Mouse (Mus musculus) mesoderm, embryonic 11.5 days (tissue): ENCODE results near the gene Tle4.
A peak's percentile ranks its signal among the peaks of the same experiment; 100 is the strongest.

Experiments
- DNase-seq: peaks from one replicate; pipeline ENCODE4 v3.0.0-alpha.2; 2012; ENCODE audit warnings: low read depth, low spot score

Tle4 gene

DNA sequence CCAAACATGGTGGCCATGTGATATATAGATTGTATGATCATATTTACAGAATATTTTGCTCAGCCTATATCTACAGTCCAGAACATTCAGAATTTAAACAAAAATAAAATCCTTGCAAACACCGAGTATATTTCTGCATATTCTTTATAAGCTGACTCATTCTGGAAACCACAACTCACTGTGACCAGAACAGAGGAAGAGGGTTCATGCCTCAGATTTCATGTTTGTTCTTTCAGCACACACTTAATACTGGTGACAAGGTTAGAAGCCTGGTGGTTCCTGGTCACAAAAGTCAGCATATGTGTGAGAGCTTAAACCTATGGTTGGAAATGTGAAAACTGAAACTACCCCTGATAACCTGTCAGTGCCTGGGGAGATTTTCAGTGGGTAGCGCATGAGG, 129.1 kb downstream of the Tle4 start:
- DNase-seq, result no peak

DNA sequence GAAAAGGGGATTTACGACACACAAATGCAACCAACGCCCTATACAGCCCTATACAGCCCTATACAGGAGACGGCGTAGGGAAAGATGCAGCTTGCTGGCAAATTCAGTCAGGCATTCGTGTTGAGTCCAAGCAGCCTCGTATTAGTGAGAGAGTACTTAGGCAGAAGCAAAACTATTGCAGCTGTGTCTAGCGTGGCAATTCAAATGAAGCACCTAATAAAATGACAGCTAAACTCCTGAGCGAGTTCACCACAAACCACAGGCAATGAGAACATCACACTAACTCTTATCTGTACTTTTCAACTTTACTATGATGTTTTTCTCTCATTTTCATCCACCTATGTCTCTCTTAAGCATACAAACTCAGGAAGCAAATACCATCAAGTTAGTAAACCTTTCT, 131.8 kb downstream of the Tle4 start:
- DNase-seq, result no peak

DNA sequence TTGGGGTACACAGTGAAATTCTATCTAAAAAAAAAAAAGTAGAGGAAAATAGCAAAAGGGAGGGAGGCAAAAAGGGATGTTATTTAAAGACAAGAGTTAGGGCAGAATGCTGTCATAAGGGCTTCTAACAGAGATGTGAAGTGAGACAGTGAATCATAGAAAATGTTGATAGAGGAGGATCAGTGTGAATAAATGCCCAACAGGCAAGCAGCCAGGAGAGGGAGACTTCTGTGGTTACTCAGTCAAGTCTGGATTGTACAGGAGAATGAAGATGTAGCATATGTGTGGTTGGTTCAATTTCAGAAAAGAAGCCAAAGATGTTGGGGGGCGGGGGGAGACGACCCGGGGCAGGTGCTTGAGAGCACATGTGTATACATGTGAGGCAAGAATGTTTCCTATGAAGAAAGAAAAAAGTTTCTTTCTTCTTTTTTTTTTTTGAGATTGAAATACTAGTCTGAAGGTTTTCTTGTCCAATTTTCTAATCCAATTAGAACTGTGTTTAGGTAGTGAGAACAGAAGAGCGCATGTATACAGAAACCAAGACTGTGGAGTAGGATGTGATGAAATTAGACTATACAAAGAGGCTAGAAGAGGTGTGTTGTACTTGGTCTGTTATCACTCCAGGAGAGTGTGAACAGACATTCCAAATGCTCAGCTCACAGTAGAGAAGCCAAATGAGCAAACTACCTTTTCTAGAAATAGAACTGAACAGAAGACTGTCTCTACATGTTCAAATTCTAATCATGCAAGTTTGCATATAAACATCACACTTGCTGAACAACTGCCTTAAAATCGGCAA, 134.4 kb downstream of the Tle4 start:
- DNase-seq, result no peak

DNA sequence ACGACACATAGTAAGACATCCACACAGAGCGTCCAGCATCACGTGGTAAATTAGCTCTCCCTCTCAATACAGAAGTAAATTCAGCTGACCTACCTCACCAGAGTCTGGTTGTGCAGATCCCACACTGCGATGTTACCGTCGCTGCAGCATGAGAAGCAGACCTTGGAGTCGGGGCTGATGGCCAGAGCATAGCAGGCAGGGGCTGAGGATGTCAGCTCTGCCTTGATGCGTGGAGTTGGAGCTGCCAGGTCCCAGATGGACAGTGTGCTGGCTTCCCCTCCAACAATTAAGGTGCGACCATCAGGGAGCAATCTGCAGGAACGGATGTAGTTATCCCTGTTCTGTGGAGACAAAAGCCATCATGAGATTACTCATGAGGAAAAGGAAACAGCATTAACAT, 144.4 kb downstream of the Tle4 start:
- no peak for DNase-seq

DNA sequence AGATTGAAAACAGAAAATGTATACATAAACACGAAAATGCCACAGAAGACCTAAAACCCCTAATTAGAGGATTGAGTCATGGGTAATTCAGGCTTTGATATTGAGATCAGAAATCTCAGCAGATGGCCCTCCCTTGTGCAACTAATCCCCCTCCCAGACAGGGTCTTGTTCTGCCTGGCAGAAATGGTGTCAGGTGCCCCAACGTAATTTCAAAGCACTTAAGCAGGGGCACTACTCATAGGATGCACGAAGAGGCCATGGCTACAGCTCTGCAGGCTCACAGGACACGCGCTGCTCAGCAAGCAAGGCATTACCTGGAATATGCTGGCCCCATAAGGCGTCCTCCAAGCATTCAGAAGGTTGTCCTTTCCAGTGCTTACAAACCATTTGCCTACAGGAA, 146.5 kb downstream of the Tle4 start:
- no peak for DNase-seq

DNA sequence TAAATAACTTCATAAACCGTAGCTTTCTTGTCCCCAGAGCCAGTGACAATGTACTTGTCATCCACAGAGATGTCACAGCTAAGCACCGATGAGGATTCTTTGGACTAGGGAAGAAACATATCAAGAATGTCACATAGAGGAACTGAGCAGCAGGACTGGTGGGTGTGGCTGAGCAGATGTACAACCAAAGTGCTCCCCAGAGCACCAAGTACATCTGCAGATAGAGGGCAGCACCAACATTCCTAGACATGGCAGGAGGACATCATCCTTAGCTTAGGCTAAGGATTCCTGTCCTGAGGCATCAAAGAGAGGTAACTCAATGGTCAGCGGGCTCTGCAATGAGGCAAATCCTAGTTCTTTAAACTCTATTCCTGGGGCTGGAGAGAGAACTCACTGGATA, 148.1 kb downstream of the Tle4 start:
- DNase-seq, result no peak

DNA sequence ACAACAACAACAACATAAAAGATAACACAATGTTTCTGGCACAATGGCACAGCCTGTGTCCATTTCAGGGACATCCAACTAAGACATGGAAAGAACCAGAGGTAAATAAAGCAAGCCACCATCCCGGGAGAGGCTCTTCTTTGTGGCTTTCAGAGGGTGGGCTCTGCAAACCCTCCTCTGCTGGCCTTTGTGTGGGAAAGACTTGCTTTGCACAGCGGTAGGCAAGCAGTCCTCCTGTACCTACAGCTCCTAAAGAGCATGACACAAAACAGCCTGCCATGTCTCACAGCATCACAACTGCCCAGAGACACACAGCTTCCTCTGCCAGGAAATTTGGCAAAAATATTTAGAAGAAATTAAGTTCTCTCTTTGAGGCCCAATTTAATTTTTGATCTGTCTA, 149.3 kb downstream of the Tle4 start:
- DNase-seq, result no peak

DNA sequence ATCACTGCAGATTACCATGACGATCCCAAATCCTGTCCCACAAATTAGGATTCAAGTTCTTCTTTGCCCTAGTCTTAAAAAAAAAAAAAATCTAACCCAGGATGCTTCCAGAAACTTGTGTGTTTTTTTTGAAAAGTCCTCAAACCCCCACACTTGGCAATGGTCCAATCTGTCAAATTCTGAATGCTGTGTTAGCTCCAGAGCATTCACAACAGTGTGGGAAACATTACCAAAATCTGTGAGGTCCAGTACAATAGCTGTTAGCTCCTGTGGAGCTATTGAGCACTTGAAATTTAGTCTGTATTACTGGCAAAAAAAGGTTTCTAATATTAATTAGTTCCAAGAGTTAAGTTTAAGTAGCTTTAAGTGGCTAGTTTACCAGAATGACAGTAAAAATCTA, 150.4 kb downstream of the Tle4 start:
- no peak for DNase-seq

DNA sequence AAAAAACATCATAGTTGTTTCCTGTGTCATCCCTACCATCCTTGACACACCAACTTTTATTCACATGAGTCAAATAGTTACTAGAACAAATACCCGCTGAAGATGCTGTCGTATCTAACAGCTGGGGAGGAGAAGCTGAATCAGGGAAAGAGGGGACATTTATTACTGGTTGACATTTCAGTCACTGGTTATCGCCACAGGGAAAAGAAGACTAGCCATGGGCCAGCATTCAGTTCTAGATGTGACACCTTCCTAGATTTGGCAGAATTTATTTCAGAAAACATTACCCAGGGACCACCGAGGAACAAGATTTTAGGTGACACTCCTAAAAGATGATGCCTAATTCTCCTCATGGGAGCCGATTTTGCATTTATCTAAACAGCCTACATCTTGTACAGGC, 156.0 kb downstream of the Tle4 start:
- DNase-seq, result no peak

DNA sequence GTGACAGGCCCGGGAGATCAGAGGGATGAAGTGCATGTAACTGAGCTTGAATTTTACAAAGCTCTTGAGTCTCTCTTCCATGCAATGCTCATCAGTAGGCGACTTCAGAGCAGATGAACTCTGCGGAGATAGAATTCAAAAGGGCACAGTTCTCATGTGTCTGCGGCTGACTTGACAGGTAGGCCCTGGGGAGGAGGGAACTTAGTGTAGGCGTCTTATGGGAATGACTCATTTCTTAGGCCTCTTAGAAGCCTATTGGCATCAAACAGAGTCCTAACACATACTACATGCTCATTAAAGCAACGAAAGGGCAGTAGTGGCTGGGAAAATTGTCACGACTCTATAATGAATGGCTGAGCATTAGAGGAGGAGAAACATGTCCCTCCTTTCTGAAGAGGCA, 160.6 kb downstream of the Tle4 start:
- DNase-seq, result no peak

DNA sequence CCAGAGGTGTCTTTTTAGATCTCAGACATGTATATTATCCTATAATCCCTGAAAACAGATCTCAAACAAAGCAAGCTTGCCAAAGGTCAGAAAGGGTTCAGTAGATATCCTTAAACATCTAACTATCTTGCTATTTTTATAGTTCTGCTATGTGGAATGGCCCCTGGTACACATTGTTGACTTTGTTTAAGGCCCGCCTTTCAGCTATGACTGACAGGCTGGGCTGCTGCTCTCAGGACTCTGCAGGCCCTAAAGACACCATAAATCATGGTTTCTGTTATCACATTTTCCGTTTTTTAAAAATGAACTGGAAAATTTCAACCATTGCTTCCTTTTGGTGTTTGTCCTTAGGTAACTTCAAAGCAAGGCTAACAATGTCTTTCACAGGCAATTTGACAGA, 161.3 kb downstream of the Tle4 start:
- peak; percentile 20 for DNase-seq

DNA sequence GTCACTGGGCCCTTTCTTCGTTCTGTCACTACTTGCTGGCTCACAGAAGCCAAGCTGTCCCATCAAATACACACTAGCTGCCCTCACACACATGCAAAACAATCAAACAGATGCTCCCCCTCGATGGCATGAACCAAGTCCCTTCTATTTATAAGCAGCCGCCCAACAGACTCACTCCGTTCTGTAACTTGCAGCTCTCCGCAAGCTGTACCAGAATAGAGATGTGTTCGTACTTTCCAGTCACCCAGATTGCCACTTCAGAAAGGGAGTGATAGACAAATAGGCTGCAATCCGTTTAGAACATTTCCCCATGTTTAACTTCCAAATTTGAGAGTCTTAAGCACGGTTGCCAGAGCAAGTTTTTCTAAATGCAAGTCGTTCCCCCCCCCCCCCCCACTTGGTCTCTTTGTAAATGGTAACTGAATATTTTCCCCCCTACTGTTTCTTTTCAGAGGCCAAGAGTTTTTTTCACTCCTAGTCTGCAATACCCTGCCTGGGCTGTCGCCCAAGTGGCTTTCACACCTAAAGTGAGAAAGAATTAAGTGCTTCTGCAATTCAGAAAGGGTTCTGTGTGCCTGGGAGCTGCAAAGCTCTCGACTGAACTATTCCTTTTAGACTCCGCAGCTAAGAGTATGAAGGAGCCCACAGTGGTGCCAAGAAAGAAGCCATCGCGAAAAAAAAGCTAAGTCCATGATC, 162.0 kb downstream of the Tle4 start:
- DNase-seq, result no peak

DNA sequence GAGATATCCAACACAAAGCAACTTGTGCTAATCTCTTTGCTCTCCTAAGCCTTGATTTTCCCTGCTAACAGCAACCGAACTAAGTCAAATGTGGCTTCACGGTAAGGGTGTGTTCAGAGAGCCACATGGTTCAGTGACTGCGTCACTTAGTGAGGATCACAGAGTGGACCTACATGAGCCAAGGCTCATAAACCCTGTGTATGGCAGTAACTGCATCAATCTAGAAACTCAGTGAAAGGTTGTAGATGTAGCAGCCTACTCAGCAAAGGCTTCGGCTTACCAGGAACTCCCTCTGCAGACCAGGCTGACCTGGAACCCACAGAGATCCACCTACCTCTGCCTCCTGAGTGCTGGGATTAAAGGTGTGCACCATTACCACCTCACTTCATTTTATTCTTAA, 164.0 kb downstream of the Tle4 start:
- no peak for DNase-seq

DNA sequence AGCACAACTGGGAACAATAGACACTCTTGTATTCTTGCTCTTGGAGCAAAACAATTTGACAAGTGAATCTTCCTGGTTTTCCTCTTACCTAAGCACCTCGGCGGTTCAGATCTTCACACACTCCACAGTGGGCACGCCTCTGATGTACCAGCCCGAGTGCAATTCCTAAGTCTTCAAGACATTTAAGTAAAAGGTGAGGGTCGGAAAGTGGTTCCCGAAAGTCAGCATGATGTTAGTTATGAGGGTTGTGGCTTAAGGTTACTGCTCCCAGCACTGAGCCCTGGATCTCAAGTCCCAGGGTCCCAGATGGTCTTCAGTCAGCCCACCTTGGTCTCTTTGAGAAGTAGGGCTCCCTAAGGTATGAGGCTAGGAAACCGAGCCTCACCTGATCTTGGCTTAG, 165.4 kb downstream of the Tle4 start:
- no peak for DNase-seq

DNA sequence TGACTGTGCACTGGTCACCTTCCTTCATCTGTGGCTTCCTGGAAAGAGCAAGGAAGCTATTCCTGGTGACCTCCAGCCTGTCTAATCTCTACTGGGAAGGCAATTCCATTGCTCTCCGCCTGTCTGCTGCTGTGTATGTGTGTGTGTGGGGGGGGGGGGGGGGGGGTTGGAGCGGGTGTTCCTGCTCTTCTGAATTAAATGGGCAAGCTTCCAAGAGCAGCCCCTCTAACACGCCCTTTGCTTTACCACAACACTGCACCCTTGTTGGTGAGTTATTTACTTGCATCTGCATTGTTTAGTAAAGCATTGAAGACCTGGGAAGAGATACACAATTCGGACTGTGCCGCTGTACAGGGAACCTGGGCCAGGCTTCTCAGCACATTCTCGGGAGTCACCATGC, 170.9 kb downstream of the Tle4 start:
- DNase-seq, result no peak

DNA sequence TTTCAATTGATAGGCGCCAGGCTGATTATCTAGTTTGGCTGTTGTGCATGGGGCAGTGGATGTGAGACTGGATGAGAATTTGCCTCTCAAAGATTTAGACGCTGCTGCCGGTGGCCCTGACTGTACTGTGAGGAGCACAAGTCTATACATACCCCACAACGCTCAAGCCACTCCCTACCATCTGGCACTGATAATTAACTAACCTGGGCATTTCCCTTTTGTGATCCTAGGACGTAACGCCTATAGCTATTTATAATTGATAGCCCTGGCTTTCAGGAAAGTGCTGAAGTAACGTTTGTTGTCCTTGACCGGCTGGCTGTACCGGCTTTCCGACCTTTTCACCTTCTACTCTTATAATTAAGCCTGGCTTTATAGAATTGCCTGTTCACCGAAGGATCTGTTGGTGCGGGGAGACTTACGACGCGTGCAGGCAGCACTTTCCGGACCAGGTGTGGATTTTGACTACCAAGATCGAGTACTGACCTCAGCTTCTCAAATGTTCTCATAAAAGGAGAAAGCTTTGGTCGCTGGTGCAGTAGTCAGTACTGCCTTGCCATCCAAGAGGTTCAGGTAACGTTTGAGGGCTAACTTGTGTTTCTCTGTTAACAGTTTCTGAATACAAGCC, 171.5 kb downstream of the Tle4 start:
- DNase-seq, result peak; percentile 42

DNA sequence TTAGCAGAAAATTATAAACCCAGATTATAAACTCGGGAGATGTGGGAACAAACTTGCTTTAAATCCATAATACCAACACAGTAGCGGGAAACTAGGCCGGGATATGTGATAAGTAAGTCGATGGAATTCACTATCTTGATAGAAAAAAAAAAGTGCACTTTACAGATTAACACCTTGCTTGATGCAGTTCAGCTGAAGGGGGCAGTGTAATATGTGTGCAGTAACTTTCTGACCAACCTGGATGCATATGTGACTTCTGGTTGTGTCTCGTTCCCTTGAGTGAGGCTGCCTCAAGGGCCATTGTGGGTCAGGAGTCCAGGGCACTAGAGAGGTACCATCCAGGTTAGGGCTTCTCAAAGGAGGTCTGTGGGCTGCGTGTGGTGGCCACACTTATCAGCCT, 172.7 kb downstream of the Tle4 start:
- DNase-seq, result no peak

DNA sequence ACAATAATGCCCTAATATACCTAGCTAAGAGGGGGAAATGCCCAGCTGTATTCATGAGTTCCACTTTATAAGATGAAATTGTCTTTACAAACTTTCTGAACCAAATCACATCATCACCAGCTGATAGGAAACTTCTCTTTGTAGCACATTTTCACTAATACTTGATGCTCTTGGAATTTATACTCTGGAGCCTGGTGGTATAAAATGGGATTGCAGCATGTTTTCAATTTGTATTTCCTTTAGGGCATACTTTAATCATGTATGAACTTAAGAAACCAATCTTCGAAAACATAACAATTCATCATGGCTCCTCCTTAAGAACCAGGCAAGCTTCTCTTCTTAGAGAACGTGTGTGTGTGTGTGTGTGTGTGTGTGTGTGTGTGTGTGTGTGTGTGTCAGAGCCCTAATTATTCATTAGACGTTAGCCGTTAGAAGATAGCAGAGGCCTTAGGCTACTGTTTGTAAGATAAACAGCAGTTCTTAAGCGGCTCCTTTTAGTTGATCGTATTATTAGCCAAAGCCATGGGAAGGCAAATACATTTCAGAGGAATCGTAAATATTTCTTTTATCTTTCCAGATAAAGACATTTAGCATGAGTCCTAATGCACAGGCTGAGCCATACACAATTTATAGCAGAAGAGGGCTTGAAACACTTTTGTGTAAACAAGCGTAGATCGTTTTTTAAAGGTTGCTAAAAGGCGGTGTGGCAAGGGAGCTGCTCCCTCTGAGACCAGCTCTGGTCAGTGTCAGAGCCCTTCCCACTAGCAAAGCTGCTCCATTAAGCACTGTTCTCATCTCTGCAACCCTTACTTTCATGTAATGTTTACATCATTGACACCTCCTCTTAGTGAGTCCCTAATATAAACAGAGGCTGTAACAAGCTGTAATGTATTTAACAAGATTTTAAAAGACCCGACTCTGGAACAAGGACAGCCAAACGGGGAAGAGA, 173.6 kb downstream of the Tle4 start:
- DNase-seq, result peak; percentile 38

DNA sequence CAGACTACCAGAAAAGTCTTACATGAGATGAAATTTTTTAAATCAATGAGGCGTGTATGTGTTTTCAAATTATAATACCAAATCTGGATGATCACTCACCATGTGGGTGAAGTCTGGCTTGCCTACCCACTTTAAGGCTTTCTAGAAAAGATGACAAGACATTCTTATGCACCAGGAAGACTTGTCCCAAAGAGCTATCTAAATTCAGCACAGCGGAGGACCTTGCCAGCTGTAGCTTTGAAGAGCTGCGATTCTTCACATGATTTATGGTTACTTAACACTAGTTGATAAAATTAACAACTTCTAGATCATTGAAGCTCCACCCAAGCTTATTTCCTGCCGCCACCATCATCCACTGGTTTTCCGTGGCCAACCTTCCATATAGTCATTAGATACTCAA, 176.2 kb downstream of the Tle4 start:
- DNase-seq, result no peak

DNA sequence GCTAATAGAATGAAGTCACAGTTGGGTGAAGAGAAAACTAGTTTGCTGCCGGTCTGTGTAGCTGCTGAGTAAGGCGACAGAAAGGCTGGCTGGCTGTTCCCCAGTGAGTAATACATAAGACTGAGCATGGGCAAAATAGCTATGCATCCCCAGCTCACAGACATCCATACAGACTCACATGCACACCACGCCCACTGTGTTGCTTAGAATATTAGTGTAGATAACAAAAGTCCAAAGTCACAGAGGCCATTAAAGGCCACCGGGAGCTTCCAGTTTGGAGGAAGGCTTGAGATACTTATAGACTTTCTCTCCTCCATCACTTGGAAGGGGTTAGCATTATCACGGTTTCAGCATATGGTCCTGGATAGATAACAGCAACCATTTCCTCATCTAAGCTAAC, 178.0 kb downstream of the Tle4 start:
- no peak for DNase-seq

DNA sequence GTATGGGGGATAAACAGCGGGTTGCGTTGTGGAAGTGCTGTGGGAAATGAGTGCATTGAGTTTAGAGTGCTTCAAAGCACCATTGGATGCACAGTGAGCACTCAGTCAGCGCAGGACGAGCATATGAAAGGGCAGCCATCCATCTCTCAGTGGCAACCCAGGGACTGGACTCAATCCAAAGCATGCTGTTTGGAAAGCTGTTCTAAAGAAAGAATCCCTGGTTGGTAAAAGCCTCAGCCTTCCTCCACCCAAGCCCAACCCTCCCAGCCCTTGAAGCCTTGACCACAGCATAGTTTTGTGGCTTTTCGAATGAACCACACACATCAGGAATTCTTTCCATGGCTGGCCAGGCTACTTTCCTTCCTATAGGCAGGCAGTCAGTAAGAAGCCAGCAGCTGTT, 181.0 kb downstream of the Tle4 start:
- DNase-seq, result no peak

DNA sequence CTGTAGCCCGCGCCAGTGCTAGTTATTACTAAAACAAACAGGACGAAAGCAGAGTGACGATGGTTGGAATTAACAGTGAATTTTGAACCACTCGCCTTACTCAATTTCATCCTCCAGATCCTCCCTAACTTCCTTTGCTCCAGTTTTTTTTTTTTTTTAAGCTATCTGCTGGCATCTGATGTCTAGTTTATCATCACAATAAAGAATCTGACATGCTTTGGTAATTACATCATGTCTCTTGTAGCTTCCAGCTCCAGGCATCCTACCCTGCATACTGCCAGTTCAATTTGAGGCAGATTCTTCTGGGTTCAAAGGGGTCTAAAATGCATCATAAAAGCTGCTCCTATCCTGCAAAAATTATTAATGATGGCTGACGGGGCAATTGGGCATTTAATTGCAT, 181.9 kb downstream of the Tle4 start:
- no peak for DNase-seq
